Mouse (Mus musculus) cerebellum, adult 9-10 months (tissue): ENCODE data around the gene Ankrd13b.

Experiments
- DNase-seq: peaks from one replicate; pipeline ENCODE4 v3.0.0; 2022

Gene Ankrd13b

DNA sequence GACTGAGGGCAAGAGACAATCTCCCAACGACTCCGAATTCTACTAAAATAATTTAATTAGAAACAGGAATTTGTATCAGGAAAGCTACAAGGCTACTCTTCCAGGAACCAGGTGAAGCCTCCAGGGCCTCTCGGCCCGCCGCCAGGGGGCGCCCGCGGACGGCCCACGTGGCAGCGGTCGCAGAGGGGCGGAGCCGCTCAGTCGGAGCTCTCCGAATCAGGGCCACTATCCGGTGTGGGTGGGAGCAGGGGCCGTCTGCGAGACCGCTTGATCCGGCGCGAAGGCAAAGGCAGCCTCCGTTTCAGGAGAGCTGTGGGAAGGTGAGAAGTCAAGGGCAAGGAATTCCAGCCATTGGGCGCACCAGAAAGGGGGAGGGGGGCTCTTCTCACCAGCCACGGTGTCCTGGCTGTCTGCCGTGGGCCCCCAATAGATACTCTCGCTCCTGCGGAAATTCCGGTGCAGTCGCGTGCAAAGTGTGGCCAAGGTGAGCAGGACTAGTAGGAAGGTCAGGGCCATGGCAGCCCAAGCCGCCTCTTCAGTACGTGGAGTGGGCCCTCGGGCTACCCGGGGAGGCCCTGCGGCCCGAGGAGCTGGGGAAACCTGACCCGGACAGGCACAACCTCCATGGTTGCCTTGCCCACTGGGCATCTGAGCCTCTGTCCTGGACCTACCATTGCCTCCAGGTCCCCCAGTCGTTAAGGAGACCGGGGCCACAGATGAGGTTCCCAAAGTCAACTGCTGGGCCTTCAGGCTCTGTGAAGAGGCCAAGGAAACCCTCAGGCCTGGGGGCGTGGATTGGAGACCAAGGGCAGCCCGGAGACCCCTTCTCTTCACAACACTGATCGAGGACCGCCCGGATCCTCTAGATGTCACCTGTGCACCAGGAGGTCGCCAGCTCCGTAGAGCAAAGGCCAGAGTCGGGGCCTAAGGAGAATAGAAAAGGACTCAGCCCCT, 18.9 kb upstream of the Ankrd13b start:
- DNase-seq, result peak; percentile 79

DNA sequence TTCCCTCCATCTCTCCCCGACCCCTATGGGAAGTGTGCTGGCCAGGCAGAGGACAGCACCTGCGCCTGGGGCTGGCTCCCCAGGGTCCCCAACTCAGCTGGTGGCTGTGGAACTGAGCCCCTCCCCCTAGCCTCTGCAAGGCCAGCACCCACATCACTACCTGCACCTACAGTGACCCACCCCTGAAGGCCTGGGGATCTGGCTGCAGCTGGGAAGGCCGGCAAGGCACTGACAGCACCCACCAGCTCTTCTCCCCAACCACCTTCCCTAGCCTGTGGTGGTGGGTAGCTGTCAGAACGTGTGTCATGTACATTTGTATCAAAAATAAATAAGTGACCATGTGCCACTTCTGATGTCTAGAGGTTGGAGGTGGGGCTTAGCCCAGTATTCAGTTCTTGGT, 17.9 kb upstream of the Ankrd13b start:
- DNase-seq, result peak; percentile 30

DNA sequence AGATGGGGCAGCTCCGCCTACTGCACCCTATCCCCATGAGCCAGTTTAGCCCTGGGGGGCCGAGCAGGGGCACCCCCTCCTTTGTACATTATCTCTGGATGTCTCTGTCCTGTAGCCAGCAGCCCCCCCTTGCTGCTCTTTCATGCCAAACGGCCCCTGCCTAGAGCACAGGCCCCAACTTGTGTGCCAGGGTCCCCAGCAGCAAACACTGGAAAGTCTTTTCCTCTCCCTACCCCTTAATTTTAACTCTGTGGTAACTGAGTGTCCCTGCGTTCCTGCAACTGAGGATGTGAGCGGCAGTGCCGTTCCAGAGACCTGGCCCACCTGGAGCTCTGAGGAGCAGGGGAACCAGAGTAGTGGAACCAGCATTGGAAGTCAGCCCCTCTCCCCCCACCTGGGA, 17.5 kb upstream of the Ankrd13b start:
- peak; percentile 42 for DNase-seq

DNA sequence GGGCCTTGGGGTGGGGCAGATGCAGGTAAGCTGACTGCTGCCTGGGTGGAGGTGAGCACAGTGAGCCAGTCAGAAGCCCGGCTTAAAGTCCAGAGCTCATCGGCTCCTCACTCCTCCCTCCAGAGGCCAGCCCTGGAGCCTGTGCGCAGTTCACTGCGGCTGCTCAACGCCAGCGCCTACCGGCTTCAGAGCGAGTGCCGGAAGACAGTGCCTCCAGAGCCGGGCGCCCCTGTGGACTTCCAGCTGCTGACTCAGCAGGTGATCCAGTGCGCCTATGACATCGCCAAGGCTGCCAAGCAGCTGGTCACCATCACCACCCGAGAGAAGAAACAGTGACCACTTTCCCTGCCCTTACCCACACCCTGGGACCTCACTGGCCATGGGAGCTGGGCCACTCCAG, 16.8 kb upstream of the Ankrd13b start:
- DNase-seq, result peak; percentile 41

DNA sequence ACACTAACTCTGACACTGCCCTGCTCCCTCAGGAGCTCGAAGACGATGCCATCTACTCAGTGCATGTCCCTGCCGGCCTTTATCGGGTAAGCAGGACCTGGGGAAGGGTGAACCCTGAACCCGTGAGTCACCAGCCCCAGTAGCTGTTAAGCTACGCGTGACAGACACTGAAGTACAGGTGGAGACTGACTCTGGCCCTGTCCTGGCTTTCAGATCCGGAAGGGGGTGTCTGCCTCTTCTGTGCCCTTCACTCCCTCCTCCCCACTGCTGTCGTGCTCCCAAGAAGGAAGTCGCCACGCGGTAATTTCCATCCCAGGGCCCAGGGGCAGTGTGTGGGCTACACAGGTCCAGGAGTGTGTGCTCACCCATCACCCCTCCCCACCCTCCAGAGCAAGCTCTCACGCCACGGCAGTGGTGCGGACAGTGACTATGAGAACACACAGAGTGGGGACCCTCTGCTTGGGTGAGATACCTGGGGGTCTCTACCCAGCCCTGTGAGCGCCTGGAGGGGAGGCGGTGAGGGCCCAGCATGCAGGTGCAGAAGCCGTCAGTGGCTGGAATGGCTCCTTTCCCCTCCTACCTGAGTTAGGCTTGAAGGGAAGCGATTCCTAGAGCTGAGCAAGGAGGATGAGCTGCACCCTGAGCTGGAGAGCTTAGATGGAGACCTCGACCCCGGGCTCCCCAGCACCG, 16.0 kb upstream of the Ankrd13b start:
- peak; percentile 25 for DNase-seq

DNA sequence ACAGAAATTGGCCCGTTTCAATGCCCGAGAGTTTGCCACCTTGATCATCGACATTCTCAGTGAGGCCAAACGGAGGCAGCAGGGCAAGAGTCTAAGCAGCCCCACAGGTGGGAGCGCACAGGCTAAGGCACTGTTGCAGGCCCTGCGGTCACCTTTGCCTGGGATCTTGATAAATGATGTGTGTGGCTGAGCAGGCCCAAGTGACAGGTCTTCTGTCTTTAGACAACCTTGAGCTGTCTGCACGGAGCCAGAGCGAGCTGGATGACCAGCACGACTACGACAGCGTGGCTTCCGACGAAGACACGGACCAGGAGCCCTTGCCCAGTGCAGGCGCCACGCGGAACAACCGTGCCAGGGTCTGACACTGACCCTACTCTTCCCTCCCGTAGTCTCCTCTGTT, 14.9 kb upstream of the Ankrd13b start:
- DNase-seq, result peak; percentile 30

DNA sequence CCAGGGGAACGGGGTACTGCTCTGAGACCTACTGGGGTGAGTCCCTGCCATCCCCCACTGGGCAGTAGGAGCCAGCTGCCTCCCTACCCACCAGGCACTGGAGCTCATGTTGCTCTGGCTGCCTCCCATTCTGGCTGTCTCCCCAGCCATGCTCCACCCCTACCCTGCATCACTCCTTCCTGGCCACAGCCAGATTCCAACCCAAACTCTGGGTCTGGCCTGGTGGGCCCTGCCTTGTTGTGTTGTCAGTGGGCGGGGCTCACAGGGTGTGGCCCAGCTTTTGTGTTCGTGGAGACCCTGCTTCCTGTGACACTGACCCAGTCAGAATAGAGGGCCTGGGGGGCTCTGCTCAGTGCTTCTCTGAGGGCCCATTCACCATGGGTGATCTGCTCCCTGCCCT, 14.0 kb upstream of the Ankrd13b start:
- DNase-seq, result peak; percentile 16

DNA sequence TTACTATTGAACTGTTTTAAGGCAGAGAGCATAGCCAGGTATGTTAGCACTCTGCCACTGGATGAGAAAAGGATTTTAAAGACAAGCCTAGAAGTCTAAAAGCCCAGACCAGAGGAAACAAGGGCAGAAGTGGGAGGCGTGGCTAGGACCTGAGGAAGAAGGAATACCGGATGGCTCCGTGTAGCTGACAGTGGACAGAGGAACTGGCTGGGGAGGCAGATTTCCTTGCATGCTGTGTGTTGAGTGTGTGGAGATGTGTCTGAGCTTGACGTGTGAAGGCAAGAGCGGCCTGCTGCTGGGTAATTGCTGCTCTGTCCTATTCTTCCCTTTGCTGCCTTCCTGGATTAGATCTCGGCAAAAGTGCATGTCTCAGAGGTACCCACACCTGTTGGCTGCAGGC, 13.0 kb upstream of the Ankrd13b start:
- DNase-seq, result no peak

DNA sequence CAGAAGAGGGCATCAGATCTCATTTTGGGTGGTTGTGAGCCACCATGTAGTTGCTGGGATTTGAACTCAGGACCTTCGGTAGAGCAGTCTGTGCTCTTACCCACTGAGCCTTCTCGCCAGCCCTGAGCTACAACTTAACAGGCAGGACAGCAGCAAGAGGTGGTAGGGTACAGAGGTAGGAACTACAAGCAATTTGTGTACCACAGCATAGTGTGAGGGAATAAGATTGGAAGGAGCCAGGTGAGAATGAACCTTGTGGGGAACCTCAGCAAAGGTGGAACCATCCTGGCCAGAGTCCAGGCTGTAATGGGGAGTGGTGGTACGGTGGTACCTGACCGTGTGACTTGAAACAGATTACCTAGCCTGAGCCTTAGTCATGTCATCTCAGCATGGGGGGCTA, 12.5 kb upstream of the Ankrd13b start:
- peak; percentile 53 for DNase-seq

DNA sequence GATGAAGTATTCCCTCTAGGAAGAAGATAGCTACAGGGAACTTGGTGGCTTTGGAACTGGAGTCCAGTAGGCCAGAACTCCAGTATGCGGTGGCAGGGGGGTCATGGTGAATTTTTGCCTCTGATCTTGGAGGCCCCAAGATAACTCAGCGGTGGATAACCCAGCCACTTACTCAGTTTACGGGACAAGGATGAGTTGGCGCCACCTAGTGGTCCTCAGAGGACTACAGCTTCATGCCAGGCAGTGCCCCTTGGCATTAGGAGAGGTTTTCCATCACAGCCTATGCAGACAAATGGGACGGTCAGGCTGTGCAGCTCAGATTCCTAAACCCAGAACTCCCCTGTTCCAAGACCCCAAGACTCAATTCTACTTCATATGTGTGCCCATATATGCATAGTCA, 11.9 kb upstream of the Ankrd13b start:
- DNase-seq, result peak; percentile 90

DNA sequence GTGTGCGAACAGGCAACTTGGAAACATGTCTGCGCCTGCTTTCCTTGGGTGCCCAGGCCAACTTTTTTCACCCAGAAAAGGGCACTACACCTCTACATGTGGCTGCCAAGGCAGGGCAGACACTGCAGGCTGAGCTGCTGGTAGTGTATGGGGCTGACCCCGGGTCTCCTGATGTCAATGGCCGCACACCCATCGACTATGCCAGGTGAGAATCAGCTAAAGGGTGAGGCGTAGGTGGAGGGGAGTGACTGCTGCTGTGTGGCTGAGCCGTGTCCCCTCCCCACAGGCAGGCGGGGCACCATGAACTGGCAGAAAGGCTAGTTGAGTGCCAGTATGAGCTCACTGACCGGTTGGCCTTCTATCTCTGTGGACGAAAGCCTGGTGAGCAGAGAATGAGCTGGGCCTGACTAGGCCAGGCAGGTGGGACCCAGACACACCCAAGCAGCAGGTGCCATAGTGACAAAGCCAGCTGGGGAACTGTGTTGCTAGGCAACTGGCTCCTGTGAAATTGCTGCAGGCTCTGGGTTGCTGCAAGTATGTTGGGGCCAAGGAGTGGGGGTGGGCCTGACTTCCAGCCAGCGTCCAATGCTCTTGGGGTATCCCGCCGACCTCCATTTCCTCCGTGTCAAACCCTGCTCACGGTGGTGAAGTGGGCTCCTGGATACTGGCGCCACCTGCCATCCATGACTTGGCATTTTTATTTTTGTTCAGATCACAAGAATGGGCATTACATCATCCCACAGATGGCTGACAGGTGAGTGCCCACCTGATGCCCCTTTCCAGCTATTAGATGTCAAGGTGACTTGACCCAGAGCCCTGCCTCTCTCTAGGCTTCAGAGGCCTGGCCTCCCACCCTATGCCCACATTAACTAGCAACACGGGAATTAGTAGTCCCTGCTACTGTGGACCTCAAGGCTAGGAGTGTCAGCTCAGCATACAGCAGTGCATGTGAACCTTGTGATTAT, 11.2 kb upstream of the Ankrd13b start:
- peak; percentile 67 for DNase-seq

DNA sequence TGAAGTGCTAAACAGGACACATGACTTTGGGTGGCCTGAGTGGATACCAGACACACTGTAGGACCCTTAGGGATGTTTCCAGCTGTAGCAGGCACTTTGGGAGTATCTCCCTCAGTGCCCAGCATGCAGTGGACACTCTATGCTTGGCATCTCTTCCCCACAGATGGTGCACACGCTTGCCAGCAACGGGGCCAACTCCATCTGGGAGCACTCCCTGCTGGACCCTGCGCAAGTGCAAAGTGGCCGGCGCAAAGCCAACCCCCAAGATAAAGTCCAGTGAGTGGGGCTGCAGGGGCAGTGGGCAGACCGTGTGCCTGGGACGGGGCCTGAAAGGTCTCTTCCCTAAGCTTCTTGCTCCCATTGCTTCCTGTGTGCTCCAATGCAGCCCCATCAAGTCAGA, 9.9 kb upstream of the Ankrd13b start:
- DNase-seq, result peak; percentile 89

DNA sequence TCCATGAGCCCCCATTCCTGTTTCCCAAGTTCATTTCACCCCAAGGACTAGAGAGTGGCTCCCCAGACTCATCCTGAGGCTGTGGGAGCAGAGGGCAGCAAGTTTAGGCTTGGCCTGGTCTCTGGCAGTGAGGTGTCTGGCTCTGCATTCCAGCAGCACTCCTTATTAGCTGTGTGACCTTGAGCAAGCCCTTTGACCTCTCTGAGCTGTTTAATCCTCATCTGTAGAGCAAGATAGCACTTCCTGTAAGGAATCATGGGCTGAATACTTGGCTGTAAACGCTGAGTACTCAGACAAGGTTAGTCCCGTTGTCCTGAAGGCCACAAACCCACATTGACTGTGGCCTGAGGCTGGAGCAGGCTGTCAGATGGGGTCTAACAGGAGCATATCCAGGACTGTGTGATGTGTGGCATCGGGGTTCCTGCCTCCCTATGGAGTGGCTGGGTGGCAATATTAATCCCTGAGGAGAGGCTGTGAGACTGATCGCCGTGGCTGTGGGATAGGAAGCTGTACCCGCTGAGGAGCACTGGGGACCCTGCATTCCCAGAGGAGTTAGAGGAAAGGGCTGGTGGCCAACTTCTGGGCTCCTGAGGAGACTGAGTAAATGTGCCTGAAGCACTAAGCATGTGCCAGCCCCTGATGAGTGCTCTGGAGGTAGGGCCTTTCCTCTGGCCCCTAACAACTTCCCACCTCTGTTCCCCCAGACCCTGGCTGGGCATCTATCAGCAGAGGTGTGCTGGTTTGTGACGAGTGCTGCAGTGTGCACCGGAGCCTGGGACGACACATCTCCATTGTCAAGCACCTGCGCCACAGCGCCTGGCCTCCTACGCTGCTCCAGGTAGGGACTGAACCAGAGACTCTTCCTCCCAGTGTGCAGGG, 9.0 kb upstream of the Ankrd13b start:
- DNase-seq, result peak; percentile 59

DNA sequence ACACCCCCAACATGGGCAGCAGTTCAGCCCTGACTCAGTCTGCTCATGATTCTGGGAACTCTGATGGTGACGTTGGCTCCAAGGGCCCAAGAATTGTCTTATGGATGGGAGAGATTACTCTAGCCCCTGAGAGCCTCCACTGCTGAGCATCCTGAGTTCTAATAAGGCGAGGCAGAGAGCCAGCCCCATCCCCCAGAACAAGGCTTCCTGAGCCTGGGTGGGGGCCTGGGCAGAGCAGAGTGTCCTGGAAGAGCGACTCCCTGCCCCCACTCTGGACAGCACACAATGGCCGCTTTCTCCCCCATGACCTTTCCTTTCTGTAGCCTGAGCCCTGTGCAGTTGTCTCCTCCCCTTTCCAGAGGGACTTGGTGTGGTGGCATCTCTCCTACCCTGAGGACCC, 8.4 kb upstream of the Ankrd13b start:
- no peak for DNase-seq

DNA sequence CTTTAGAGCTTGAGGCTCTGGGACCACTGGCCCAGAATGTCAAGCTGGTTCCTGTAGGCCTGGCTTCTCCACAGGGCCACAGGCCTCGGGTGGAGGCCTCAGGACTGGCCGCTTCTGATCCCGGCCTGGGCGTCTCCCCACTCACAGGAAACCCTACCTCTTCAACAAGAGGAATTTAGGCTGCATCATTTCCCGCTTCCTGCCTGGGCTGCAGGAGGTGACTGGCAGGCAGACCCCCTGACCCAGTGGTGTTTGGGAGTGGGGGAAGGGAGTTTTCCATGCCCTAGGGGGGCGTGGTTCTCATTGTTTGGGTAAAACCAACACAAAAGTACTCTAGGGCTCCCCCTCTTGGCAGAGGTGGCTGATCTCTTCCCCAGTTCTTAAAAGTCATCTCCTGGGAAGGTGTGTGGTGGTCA, 7.9 kb upstream of the Ankrd13b start:
- DNase-seq, result peak; percentile 77

DNA sequence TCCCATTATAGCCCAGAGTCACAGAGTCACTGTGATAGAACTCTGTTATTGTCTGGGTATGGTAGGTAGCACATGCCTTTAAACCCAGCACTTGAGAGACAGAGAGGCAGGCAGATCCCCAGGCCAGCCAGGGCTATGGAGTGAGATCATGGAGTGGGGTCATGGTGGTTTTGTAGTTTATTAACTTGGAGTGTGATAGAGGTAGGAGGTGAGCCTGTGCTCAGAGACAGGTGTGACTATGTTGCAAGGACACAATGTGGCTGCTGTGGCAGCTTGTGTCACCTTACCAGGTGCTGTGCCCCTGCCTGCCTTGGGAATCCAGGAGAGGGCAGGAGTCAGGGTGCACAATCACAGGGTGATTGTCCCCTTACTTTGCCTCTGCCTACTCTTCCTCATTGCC, 6.0 kb upstream of the Ankrd13b start:
- DNase-seq, result peak; percentile 43

DNA sequence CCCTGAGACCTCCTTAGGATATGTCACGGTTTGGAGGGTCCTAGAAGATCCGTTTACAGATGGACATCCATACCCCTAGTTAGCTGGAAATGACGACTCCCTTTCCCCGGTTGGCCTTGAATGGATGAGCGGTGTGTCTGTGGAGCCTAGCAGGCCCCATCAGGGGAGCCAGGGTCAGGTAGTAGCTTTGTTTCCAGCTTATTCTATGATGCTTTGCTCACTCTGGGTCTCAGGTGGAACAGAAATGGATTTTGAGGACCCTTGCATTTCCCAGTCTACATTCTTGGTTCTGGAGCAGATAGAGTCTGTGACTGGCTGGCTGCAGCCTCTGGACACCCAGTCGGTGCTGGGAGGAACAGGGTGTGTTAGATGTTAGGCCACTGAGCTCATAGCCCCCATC, 5.3 kb upstream of the Ankrd13b start:
- DNase-seq, result peak; percentile 52

DNA sequence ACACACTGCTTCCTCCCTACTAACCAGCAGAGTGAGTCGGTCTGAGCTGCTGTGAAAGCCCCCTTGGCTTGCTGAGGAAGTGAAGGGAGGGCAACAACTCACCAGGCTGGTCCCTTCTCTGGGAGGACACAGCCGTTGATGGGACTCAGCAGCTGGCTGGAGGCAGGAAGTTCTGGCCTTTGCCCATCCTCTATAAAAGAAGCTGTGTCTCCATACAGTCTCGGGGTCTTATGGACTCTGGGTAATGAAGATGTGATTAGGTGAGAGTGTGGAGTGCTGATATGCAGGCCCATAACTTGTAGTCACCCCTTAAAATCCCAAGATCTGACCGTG, 4.8 kb upstream of the Ankrd13b start:
- no peak for DNase-seq

DNA sequence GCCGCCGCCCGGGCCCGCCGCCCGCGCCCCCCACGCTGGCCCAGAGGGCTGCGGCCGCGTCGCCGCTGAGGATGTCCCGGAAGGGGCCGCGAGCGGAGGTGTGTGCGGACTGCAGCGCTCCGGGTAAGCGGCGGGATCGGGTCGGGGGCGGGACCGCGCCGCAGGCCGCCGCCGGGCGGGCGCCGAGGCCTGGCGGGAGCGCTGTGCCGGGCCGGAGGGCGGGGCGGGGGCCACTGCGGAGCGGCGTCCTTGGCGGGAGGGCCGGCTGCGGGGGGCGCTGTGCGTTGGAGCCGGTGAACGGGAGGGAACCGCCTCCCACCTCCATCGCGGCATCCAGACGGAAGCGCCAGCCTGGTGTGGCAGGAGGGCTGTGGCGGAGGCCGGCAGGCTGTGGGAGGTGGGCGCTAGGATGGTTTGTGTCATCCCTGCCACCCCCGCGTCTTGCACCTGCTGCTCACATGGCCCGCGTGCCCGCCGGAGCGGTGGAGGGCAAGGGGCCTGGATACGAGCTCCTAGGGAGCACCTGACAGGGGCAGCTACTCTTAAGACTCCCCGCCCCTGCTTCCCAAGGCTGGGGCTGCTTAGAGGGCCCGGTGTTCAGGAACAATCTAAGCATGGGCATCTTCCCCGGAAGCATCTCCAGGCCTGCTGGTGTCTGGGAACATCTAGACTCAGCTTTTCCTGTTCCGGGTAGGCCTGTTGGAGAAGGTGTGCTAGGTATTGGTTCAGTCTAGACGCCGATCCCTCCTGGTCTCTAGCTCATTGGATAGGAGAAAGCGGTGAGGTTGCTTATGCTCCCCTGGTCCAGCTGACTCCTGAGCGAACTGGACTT, 4.2 kb upstream of the Ankrd13b start, which contains the start of gene Git1:
Git1 (plus strand) TSS at position 51 of the 832 bp plus-strand sequence.
- peak; percentile 68 for DNase-seq

DNA sequence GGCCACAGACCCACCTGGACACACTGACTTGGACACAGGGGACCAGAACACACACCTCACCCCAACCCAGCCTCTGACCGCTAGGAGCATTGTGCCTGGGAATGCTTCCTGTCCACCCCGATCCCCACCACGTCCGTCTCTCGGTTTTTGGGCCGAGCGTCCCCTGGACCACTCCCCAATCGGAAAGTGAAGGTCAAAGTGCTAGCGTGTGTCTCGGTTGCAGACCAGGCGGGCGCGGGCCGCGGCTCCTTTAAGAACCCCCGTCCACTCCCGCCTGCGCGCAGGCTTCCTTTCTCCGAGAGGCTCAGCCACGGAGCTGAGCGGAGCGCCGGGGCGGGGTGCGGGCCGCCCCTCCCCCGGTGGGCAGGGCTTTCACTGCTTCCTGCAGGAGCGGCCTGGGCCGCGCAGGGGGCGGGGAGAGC, 3.4 kb upstream of the Ankrd13b start:
- DNase-seq, result peak; percentile 93

DNA sequence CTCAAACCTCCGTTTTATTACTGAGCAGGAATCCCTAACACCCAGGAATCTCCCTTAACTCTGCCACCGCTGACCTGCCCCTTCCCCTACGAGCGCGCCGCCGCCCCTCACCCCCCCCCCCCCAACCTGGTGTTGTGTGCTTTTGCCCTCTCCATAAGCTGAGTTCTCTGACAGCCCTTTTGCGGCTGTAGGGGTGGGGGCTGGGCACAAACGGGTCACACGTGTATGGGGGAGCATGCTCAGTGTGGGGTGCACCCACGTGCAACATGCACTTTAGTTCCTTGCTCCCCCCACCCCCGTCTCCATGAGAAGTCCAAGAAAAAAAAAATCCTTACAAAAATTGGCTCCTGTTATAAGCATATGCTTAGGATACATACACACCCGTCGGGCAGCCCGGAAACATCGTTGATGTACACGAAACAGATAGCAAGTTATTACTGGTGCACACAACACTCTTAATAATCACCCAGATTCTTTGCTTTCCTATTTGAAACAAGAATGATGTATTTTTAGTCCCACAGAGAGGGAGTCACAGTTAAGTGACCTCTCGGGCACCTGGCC, 2.9 kb upstream of the Ankrd13b start:
- peak; percentile 71 for DNase-seq
